Mouse (Mus musculus) bone marrow macrophage, adult 2 months (primary cell): ENCODE measurements at regions not wholly inside any gene's neighbourhood (a gene's known extent, or its start where the extent isn't known, plus 50 kb on each side); places are given as distances from the start of the nearest gene placed in this dataset.

Source experiments
- CTCF ChIP-seq: IDR thresholded peaks from 2 replicates; pipeline ENCODE4 v1.5.1; 2012; ENCODE audit warnings: low read depth, mild to moderate bottlenecking, low read length, moderate library complexity
- POLR2A ChIP-seq: IDR thresholded peaks from 2 replicates; pipeline ENCODE4 v1.6.1; 2012; ENCODE audit warnings: mild to moderate bottlenecking, low read depth, low read length, borderline replicate concordance

- TF ChIP-seq CTCF (no peak), POLR2A (no peak)
These were observed 193.8 kb upstream of the Adgrl2 start for GRCm38 (mm10) chr3:149184136-149184551.
